Mouse (Mus musculus): Measurements from ENCODE around the gene Add3.

- TF ChIP-seq CTCF (IDR thresholded peaks at IDR 0.05; ENCODE audit: low read depth, low read length) (no peak), POLR2A (IDR thresholded peaks at IDR 0.05; ENCODE audit: borderline replicate concordance, low read depth, low read length) (no peak)
These were observed 61.9 kb downstream of the Add3 start for GRCm38 (mm10) chr19:53202116-53202515.
